9 mouse cellular contexts compared by ENCODE assay signal in genomic region chr16:26105115-26105974, GRCm38 (mm10). TPM values are rescaled to one million over a fixed set of nuclear protein-coding genes. Genes with fewer than 3 reads are reported as not detected.
DNase-seq lines count a peak whose midpoint lies in the region; ATAC-seq and TF ChIP-seq lines count a peak whose summit lies in the region.
"Had no signal": no experiment of that assay in that cellular context is flagged by ENCODE, and none has a peak within 500 bp of the region (broad histone marks: within the 10 kb centered on the region; RNA-seq: fewer than 3 reads in every experiment).

Gene P3h2, minus strand, starts transcription at chr16:26105784.

- TF ChIP-seq POLR2A in spleen, adult 2 months (IDR thresholded peaks at IDR 0.05; ENCODE audit: low read depth, low read length): no peak

- TF ChIP-seq CTCF in spleen, adult 2 months (IDR thresholded peaks at IDR 0.05; ENCODE audit: extremely low read depth, insufficient read depth, insufficient read length, insufficient replicate concordance): no peak
- TF ChIP-seq CTCF in midbrain, postnatal 0 days (IDR thresholded peaks at IDR 0.05): peak; percentile 60

- peak; percentile 86 for ATAC-seq in heart, embryonic 13.5 days (ENCODE audit: extremely low read depth, insufficient number of reproducible peaks, low FRiP score, low TSS enrichment)
- peak; percentile 96 for ATAC-seq in kidney, embryonic 16.5 days (ENCODE audit: low FRiP score, low TSS enrichment)
- ATAC-seq in midbrain, postnatal 0 days (ENCODE audit: low FRiP score): peak; percentile 91

- H3K4me1 ChIP-seq in spleen, adult 2 months (ENCODE audit: control insufficient read depth, insufficient read depth, insufficient read length): no peaks in the 10 kb centered on the region
- peaks cover 35% of the 10 kb centered on the region for H3K4me1 ChIP-seq in forebrain, embryonic 10.5 days
- H3K4me1 ChIP-seq in heart, embryonic 13.5 days: peaks cover 48% of the 10 kb centered on the region
- peaks cover 23% of the 10 kb centered on the region; the same call in 1 of the 2 replicates for H3K4me1 ChIP-seq in kidney, embryonic 16.5 days (ENCODE audit: insufficient read depth, low read length)
- H3K4me1 ChIP-seq in midbrain, postnatal 0 days (ENCODE audit: insufficient read depth, low read length): peaks cover 3% of the 10 kb centered on the region; the same call in 1 of the 2 replicates

- H3K36me3 ChIP-seq in spleen, adult 2 months (ENCODE audit: control insufficient read depth, insufficient read depth, low read length): no peaks in the 10 kb centered on the region
- H3K36me3 ChIP-seq in forebrain, embryonic 10.5 days (replicated peaks): no peaks in the 10 kb centered on the region
- no peaks in the 10 kb centered on the region for H3K36me3 ChIP-seq in heart, embryonic 13.5 days
- H3K36me3 ChIP-seq in kidney, embryonic 16.5 days (ENCODE audit: insufficient read depth, low read length): no peaks in the 10 kb centered on the region
- H3K36me3 ChIP-seq in midbrain, postnatal 0 days (ENCODE audit: insufficient read depth, low read length): no peaks in the 10 kb centered on the region

- WGBS in spleen, adult 2 months: 1% methylated on average over 90 of the region's 101 CpGs
- WGBS in forebrain, embryonic 10.5 days: under 1% methylated on average over 101 of the region's 101 CpGs
- WGBS in heart, embryonic 13.5 days: under 1% methylated on average over 101 of the region's 101 CpGs
- under 1% methylated on average over 98 of the region's 101 CpGs for WGBS in kidney, embryonic 16.5 days
- WGBS in midbrain, postnatal 0 days: under 1% methylated on average over 81 of the region's 101 CpGs

- no peak for DNase-seq in spleen, adult 2 months (ENCODE audit: low read depth in 1 of 2, low spot score in 2 of 2)
- no peak for DNase-seq in spleen, adult 12 weeks (ENCODE audit: low spot score)
- peak; percentile 73 for DNase-seq in forebrain, embryonic 10.5 days (ENCODE audit: extremely low spot score, low spot score)
- DNase-seq in liver: peak; percentile 58
- DNase-seq in midbrain, postnatal 0 days (ENCODE audit: low spot score): peak; percentile 65
- DNase-seq in testis, postnatal 14 days (ENCODE audit: low spot score): peak; percentile 35

- peak within 1 kb of the TSS; percentile 93 for H3K9ac ChIP-seq in heart, embryonic 13.5 days
- peak within 1 kb of the TSS; percentile 86 for H3K9ac ChIP-seq in kidney, embryonic 16.5 days (replicated peaks; ENCODE audit: low read length)
- peak within 1 kb of the TSS; percentile 39 for H3K9ac ChIP-seq in midbrain, postnatal 0 days (replicated peaks; ENCODE audit: low read length, poor library complexity, severe bottlenecking)

- H3K9me3 ChIP-seq in forebrain, embryonic 10.5 days: peaks cover 6% of the 10 kb centered on the region; the same call in 1 of the 2 replicates
- H3K9me3 ChIP-seq in heart, embryonic 13.5 days: no peaks in the 10 kb centered on the region
- H3K9me3 ChIP-seq in kidney, embryonic 16.5 days (ENCODE audit: low read length): peaks cover 5% of the 10 kb centered on the region; the same call in 1 of the 2 replicates
- no peaks in the 10 kb centered on the region for H3K9me3 ChIP-seq in midbrain, postnatal 0 days (ENCODE audit: low read length)

- peak within 1 kb of the TSS; percentile 78 for H3K4me2 ChIP-seq in heart, embryonic 13.5 days
- peak within 1 kb of the TSS; percentile 89 for H3K4me2 ChIP-seq in kidney, embryonic 16.5 days (replicated peaks; ENCODE audit: low read depth, low read length)
- H3K4me2 ChIP-seq in midbrain, postnatal 0 days (ENCODE audit: low read depth, low read length, poor library complexity, severe bottlenecking): peak within 1 kb of the TSS; percentile 90

- peak within 1 kb of the TSS; percentile 64 for H3K27ac ChIP-seq in spleen, adult 2 months (ENCODE audit: insufficient read depth, low read length)
- H3K27ac ChIP-seq in forebrain, embryonic 10.5 days: peak within 1 kb of the TSS; percentile 90
- H3K27ac ChIP-seq in heart, embryonic 13.5 days (replicated peaks): peak within 1 kb of the TSS; percentile 92
- peak within 1 kb of the TSS; percentile 75 for H3K27ac ChIP-seq in kidney, embryonic 16.5 days (ENCODE audit: low read length)
- H3K27ac ChIP-seq in midbrain, postnatal 0 days (ENCODE audit: low read depth, low read length): peak within 1 kb of the TSS; percentile 48

- H3K4me3 ChIP-seq in spleen, adult 2 months (ENCODE audit: extremely low read depth, insufficient read depth, insufficient read length): peak within 1 kb of the TSS; percentile 58
- H3K4me3 ChIP-seq in forebrain, embryonic 10.5 days: peak within 1 kb of the TSS; percentile 80
- peak within 1 kb of the TSS; percentile 80 for H3K4me3 ChIP-seq in heart, embryonic 13.5 days
- peak within 1 kb of the TSS; percentile 76 for H3K4me3 ChIP-seq in kidney, embryonic 16.5 days (ENCODE audit: low read length)
- H3K4me3 ChIP-seq in midbrain, postnatal 0 days (ENCODE audit: low read depth, low read length): peak within 1 kb of the TSS; percentile 71

- peaks cover 11% of the 10 kb centered on the region for H3K27me3 ChIP-seq in spleen, adult 2 months (ENCODE audit: control insufficient read depth, insufficient read depth, low read length)
- peaks cover 43% of the 10 kb centered on the region for H3K27me3 ChIP-seq in forebrain, embryonic 10.5 days (ENCODE audit: poor library complexity, severe bottlenecking)
- no peaks in the 10 kb centered on the region for H3K27me3 ChIP-seq in heart, embryonic 13.5 days (replicated peaks)
- no peaks in the 10 kb centered on the region for H3K27me3 ChIP-seq in kidney, embryonic 16.5 days (ENCODE audit: insufficient read depth, low read length)
- H3K27me3 ChIP-seq in midbrain, postnatal 0 days (ENCODE audit: insufficient read depth, low read length): no peaks in the 10 kb centered on the region; the same call in 1 of the 2 replicates

RNA-seq across cellular contexts. Expression of gene P3h2, which starts in this region (rescaled TPM):
- polyA plus RNA-seq in spleen, adult 2 months (2012; rRNA removed): 6.1 and 8.7 TPM in 2 replicates
- polyA plus RNA-seq in forebrain, embryonic 10.5 days (2016; fragmentation: Nextera tagmentation; extraction: Ambion mirVana): 2.5 and 2.9 TPM in 2 replicates
- polyA plus RNA-seq in heart, embryonic 13.5 days (2015; fragmentation: Nextera tagmentation; extraction: Ambion mirVana): 6.0 and 7.0 TPM in 2 replicates
- 6.3 and 7.0 TPM in 2 replicates for polyA plus RNA-seq in kidney, embryonic 16.5 days (2015; fragmentation: Nextera tagmentation; extraction: Ambion mirVana)
- 1.3 and 2.0 TPM in 2 replicates for total RNA-seq in midbrain, postnatal 0 days (2014; rRNA removed)
- polyA plus RNA-seq in midbrain, postnatal 0 days (2015; fragmentation: Nextera tagmentation; extraction: Ambion mirVana): 0.42 and 0.43 TPM in 2 replicates
- total RNA-seq: neutrophil, adult 5-6 weeks had no signal

Comparison
In these comparisons a context has a peak if more than half of its experiments do, and no peak if none do; other contexts are left out.
1. DNase-seq: peak in forebrain, embryonic 10.5 days (single experiment), liver (single experiment), midbrain, postnatal 0 days (single experiment) and testis, postnatal 14 days (single experiment); none in spleen, adult 2 months (0 of 2) and spleen, adult 12 weeks (single experiment).
2. H3K9ac ChIP-seq: peak in every context shown above with its lines; median percentile 93 in heart, embryonic 13.5 days; 86 in kidney, embryonic 16.5 days; 39 in midbrain, postnatal 0 days.
3. Peak in every context shown above with its lines, with median percentiles within 50 percentile points of each other: H3K27ac ChIP-seq, H3K4me3 ChIP-seq, ATAC-seq and H3K4me2 ChIP-seq.